9 mouse cellular contexts compared by ENCODE assay signal in genomic region chr9:121810081-121810821, GRCm38 (mm10). TPM values are rescaled to one million over a fixed set of nuclear protein-coding genes. Genes with fewer than 3 reads are reported as not detected.
DNase-seq lines count a peak whose midpoint lies in the region; ATAC-seq and TF ChIP-seq lines count a peak whose summit lies in the region.
"Had no signal": no experiment of that assay in that cellular context is flagged by ENCODE, and none has a peak within 500 bp of the region (broad histone marks: within the 10 kb centered on the region; RNA-seq: fewer than 3 reads in every experiment).

No protein-coding gene starts in this region.

- no peak overlapping the region for H3K9ac ChIP-seq in heart, embryonic 12.5 days
- 0 out of 2 replicates have a peak overlapping the region, but pooled peaks have one; percentile 13 for H3K9ac ChIP-seq in hindbrain, postnatal 0 days (replicated peaks; ENCODE audit: low read length)
- 0 out of 2 replicates have a peak overlapping the region, but pooled peaks have one; percentile 23 for H3K9ac ChIP-seq in stomach, postnatal 0 days (ENCODE audit: low read length)

- TF ChIP-seq EP300 in stomach, postnatal 0 days (optimal IDR thresholded peaks at IDR 0.05), result no peak

- no peak overlapping the region for H3K4me3 ChIP-seq in heart, embryonic 12.5 days
- no peak overlapping the region for H3K4me3 ChIP-seq in hindbrain, postnatal 0 days (ENCODE audit: low read length)
- no peak overlapping the region for H3K4me3 ChIP-seq in midbrain, embryonic 10.5 days
- H3K4me3 ChIP-seq in stomach, postnatal 0 days (ENCODE audit: low read depth, low read length), result no peak overlapping the region

- ATAC-seq in heart, embryonic 12.5 days (ENCODE audit: insufficient number of reproducible peaks, low FRiP score), result 0 out of 2 replicates have a peak, but pooled peaks have one; percentile 37
- ATAC-seq in hindbrain, postnatal 0 days, result peak; percentile 75
- no peak; the same call in 1 of the 2 replicates for ATAC-seq in stomach, postnatal 0 days (ENCODE audit: low FRiP score, low TSS enrichment)
- ATAC-seq in erythroblast, adult 5-6 weeks (replicated peaks; ENCODE audit: low FRiP score, poor library complexity, severe bottlenecking), result no peak

- H3K4me1 ChIP-seq in heart, embryonic 12.5 days (replicated peaks), result peaks cover 37% of the 10 kb centered on the region
- H3K4me1 ChIP-seq in hindbrain, postnatal 0 days (ENCODE audit: insufficient read depth, low read length), result peaks cover 16% of the 10 kb centered on the region
- H3K4me1 ChIP-seq in midbrain, embryonic 10.5 days, result peaks cover 39% of the 10 kb centered on the region
- H3K4me1 ChIP-seq in stomach, postnatal 0 days (replicated peaks; ENCODE audit: control insufficient read depth, insufficient read depth), result no peaks in the 10 kb centered on the region

- H3K27me3 ChIP-seq in heart, embryonic 12.5 days (replicated peaks), result no peaks in the 10 kb centered on the region
- H3K27me3 ChIP-seq in hindbrain, postnatal 0 days (ENCODE audit: insufficient read depth, low read length), result no peaks in the 10 kb centered on the region
- H3K27me3 ChIP-seq in midbrain, embryonic 10.5 days (ENCODE audit: low read depth, poor library complexity, severe bottlenecking), result no peaks in the 10 kb centered on the region
- H3K27me3 ChIP-seq in stomach, postnatal 0 days (ENCODE audit: control insufficient read depth, insufficient read depth, low read length), result no peaks in the 10 kb centered on the region

- WGBS in heart, embryonic 12.5 days, result 36% methylated on average over 15 of the region's 15 CpGs
- 11% methylated on average over 15 of the region's 15 CpGs for WGBS in hindbrain, postnatal 0 days
- WGBS in midbrain, embryonic 10.5 days, result 20% methylated on average over 15 of the region's 15 CpGs
- WGBS in stomach, postnatal 0 days, result 44% methylated on average over 14 of the region's 15 CpGs

- no peak overlapping the region; the same call in 1 of the 2 replicates for H3K4me2 ChIP-seq in heart, embryonic 12.5 days
- 0 out of 2 replicates have a peak overlapping the region, but pooled peaks have one; percentile 21 for H3K4me2 ChIP-seq in hindbrain, postnatal 0 days (ENCODE audit: low read depth, low read length)
- no peak overlapping the region for H3K4me2 ChIP-seq in stomach, postnatal 0 days (replicated peaks; ENCODE audit: low read depth)

- no peak; the same call in 1 of the 2 replicates for TF ChIP-seq CTCF in hindbrain, postnatal 0 days (IDR thresholded peaks at IDR 0.05; ENCODE audit: low read depth)
- TF ChIP-seq CTCF in stomach, postnatal 0 days (IDR thresholded peaks at IDR 0.05; ENCODE audit: low read depth), result no peak

- no peaks in the 10 kb centered on the region for H3K36me3 ChIP-seq in heart, embryonic 12.5 days
- no peaks in the 10 kb centered on the region for H3K36me3 ChIP-seq in hindbrain, postnatal 0 days (ENCODE audit: insufficient read depth, low read length)
- no peaks in the 10 kb centered on the region for H3K36me3 ChIP-seq in midbrain, embryonic 10.5 days
- H3K36me3 ChIP-seq in stomach, postnatal 0 days (ENCODE audit: control insufficient read depth, insufficient read depth, low read length), result no peaks in the 10 kb centered on the region

- no peaks in the 10 kb centered on the region for H3K9me3 ChIP-seq in heart, embryonic 12.5 days (replicated peaks)
- H3K9me3 ChIP-seq in hindbrain, postnatal 0 days (ENCODE audit: low read length), result no peaks in the 10 kb centered on the region
- H3K9me3 ChIP-seq in midbrain, embryonic 10.5 days (replicated peaks), result no peaks in the 10 kb centered on the region
- H3K9me3 ChIP-seq in stomach, postnatal 0 days (ENCODE audit: control insufficient read depth, low read length), result no peaks in the 10 kb centered on the region

- DNase-seq in heart, adult 8-10 months (ENCODE audit: low spot score), result no peak
- DNase-seq in cerebellum, postnatal 36 days, result peak; percentile 39 to 43
- DNase-seq in hindbrain, postnatal 0 days (ENCODE audit: low spot score), result peak; percentile 78
- no peak for DNase-seq in midbrain, embryonic 10.5 days (ENCODE audit: low spot score)
- DNase-seq in stomach, postnatal 0 days (ENCODE audit: low spot score), result no peak
- DNase-seq in spleen, postnatal 4 days (ENCODE audit: low spot score in 2 of 2), result no peak

- H3K27ac ChIP-seq in heart, embryonic 12.5 days (ENCODE audit: poor library complexity, severe bottlenecking), result no peak overlapping the region
- peak overlapping the region; percentile 54; the same call in 1 of the 2 replicates for H3K27ac ChIP-seq in hindbrain, postnatal 0 days
- peak overlapping the region; percentile 68 for H3K27ac ChIP-seq in midbrain, embryonic 10.5 days (replicated peaks)
- no peak overlapping the region for H3K27ac ChIP-seq in stomach, postnatal 0 days (replicated peaks)

RNA-seq across cellular contexts. Expression of gene Hhatl, which starts 17.9 kb away (rescaled TPM):
- 5.3 and 5.7 TPM in 2 replicates for polyA plus RNA-seq in heart, embryonic 12.5 days (2016; fragmentation: Nextera tagmentation; extraction: Ambion mirVana)
- 100 to 1,000 TPM; 100 to 119 (median 118) TPM for total RNA-seq in heart, adult 8-10 months (2022)
- total RNA-seq in hindbrain, postnatal 0 days (2014; rRNA removed), result 1.2 and 1.8 TPM in 2 replicates
- 0.78 and 0.85 TPM in 2 replicates for polyA plus RNA-seq in hindbrain, postnatal 0 days (2015; fragmentation: Nextera tagmentation; extraction: Ambion mirVana)
- polyA plus RNA-seq in midbrain, embryonic 10.5 days (2016; fragmentation: Nextera tagmentation; extraction: Ambion mirVana), result not detected in 2 replicates
- polyA plus RNA-seq in stomach, postnatal 0 days (2015; fragmentation: Nextera tagmentation; extraction: Ambion mirVana), result 1.5 and 2.0 TPM in 2 replicates
- not detected in 2 replicates for total RNA-seq in erythroblast, adult 5-6 weeks (2015; ENCODE audit: low replicate concordance)
- not detected in 2 replicates for total RNA-seq in erythroblast, adult 5-6 weeks (2017; ENCODE audit: low replicate concordance)
- total RNA-seq: CH12.LX had no signal

RNA-seq across cellular contexts. Expression of gene Ccdc13, which starts 29.0 kb away (rescaled TPM):
- 0.08 TPM in 1 of 2 replicates, not detected in the other for polyA plus RNA-seq in heart, embryonic 12.5 days (2016; fragmentation: Nextera tagmentation; extraction: Ambion mirVana)
- total RNA-seq in heart, adult 8-10 months (2022), result under 1 TPM in 2 of 4 experiments, not detected in 2; 0.12 to 0.27 TPM
- 3.7 and 5.6 TPM in 2 replicates for total RNA-seq in hindbrain, postnatal 0 days (2014; rRNA removed)
- 3.3 and 4.0 TPM in 2 replicates for polyA plus RNA-seq in hindbrain, postnatal 0 days (2015; fragmentation: Nextera tagmentation; extraction: Ambion mirVana)
- 2.4 and 2.9 TPM in 2 replicates for polyA plus RNA-seq in midbrain, embryonic 10.5 days (2016; fragmentation: Nextera tagmentation; extraction: Ambion mirVana)
- polyA plus RNA-seq in stomach, postnatal 0 days (2015; fragmentation: Nextera tagmentation; extraction: Ambion mirVana), result 0.16 and 0.19 TPM in 2 replicates
- 1.3 TPM in 1 of 2 replicates, not detected in the other for total RNA-seq in erythroblast, adult 5-6 weeks (2015; ENCODE audit: low replicate concordance)
- total RNA-seq in erythroblast, adult 5-6 weeks (2017; ENCODE audit: low replicate concordance), result not detected in 2 replicates

RNA-seq across cellular contexts. Expression of gene Klhl40, which starts 32.8 kb away (rescaled TPM):
- 0.73 and 1.1 TPM in 2 replicates for polyA plus RNA-seq in heart, embryonic 12.5 days (2016; fragmentation: Nextera tagmentation; extraction: Ambion mirVana)
- 10 to 100 TPM; 17.9 to 23.6 (median 20.0) TPM for total RNA-seq in heart, adult 8-10 months (2022)
- total RNA-seq in hindbrain, postnatal 0 days (2014; rRNA removed), result 2.1 and 4.1 TPM in 2 replicates
- polyA plus RNA-seq in hindbrain, postnatal 0 days (2015; fragmentation: Nextera tagmentation; extraction: Ambion mirVana), result 2.3 and 2.4 TPM in 2 replicates
- polyA plus RNA-seq in midbrain, embryonic 10.5 days (2016; fragmentation: Nextera tagmentation; extraction: Ambion mirVana), result 0.15 and 0.16 TPM in 2 replicates
- polyA plus RNA-seq in stomach, postnatal 0 days (2015; fragmentation: Nextera tagmentation; extraction: Ambion mirVana), result 0.42 and 0.46 TPM in 2 replicates
- not detected in 2 replicates for total RNA-seq in erythroblast, adult 5-6 weeks (2015; ENCODE audit: low replicate concordance)
- not detected in 2 replicates for total RNA-seq in erythroblast, adult 5-6 weeks (2017; ENCODE audit: low replicate concordance)
- total RNA-seq: CH12.LX had no signal

RNA-seq across cellular contexts. Expression of gene Higd1a, which starts 47.9 kb away (rescaled TPM):
- 237 and 257 TPM in 2 replicates for polyA plus RNA-seq in heart, embryonic 12.5 days (2016; fragmentation: Nextera tagmentation; extraction: Ambion mirVana)
- 100 to 1,000 TPM; 186 to 221 (median 198) TPM for total RNA-seq in heart, adult 8-10 months (2022)
- 27.2 and 36.9 TPM in 2 replicates for total RNA-seq in hindbrain, postnatal 0 days (2014; rRNA removed)
- 191 and 197 TPM in 2 replicates for polyA plus RNA-seq in hindbrain, postnatal 0 days (2015; fragmentation: Nextera tagmentation; extraction: Ambion mirVana)
- polyA plus RNA-seq in midbrain, embryonic 10.5 days (2016; fragmentation: Nextera tagmentation; extraction: Ambion mirVana), result 207 and 245 TPM in 2 replicates
- 631 and 679 TPM in 2 replicates for polyA plus RNA-seq in stomach, postnatal 0 days (2015; fragmentation: Nextera tagmentation; extraction: Ambion mirVana)
- total RNA-seq in erythroblast, adult 5-6 weeks (2015; ENCODE audit: low replicate concordance), result 8.8 and 12.5 TPM in 2 replicates
- total RNA-seq in erythroblast, adult 5-6 weeks (2017; ENCODE audit: low replicate concordance), result 2.3 and 9.5 TPM in 2 replicates

RNA-seq across cellular contexts. Expression of gene Zfp651, which starts 51.1 kb away (rescaled TPM):
- polyA plus RNA-seq in heart, embryonic 12.5 days (2016; fragmentation: Nextera tagmentation; extraction: Ambion mirVana), result 12.5 and 14.9 TPM in 2 replicates
- total RNA-seq in heart, adult 8-10 months (2022), result 100 to 1,000 TPM; 120 to 131 (median 129) TPM
- total RNA-seq in hindbrain, postnatal 0 days (2014; rRNA removed), result 62.3 and 70.1 TPM in 2 replicates
- 23.6 and 25.5 TPM in 2 replicates for polyA plus RNA-seq in hindbrain, postnatal 0 days (2015; fragmentation: Nextera tagmentation; extraction: Ambion mirVana)
- 4.8 and 6.6 TPM in 2 replicates for polyA plus RNA-seq in midbrain, embryonic 10.5 days (2016; fragmentation: Nextera tagmentation; extraction: Ambion mirVana)
- polyA plus RNA-seq in stomach, postnatal 0 days (2015; fragmentation: Nextera tagmentation; extraction: Ambion mirVana), result 8.0 and 10.5 TPM in 2 replicates
- 2.1 TPM in 1 of 2 replicates, not detected in the other for total RNA-seq in erythroblast, adult 5-6 weeks (2015; ENCODE audit: low replicate concordance)
- 0.42 and 0.43 TPM in 2 replicates for total RNA-seq in erythroblast, adult 5-6 weeks (2017; ENCODE audit: low replicate concordance)

Comparison
In these comparisons a context has a peak if more than half of its experiments do, and no peak if none do; other contexts are left out.
1. ATAC-seq: peak in heart, embryonic 12.5 days (single experiment) and hindbrain, postnatal 0 days (single experiment); none in stomach, postnatal 0 days (single experiment) and erythroblast, adult 5-6 weeks (single experiment).
2. H3K27ac ChIP-seq: peak in hindbrain, postnatal 0 days (single experiment) and midbrain, embryonic 10.5 days (single experiment); none in heart, embryonic 12.5 days (single experiment) and stomach, postnatal 0 days (single experiment).
3. DNase-seq: peak in cerebellum, postnatal 36 days (2 of 2) and hindbrain, postnatal 0 days (single experiment); none in heart, adult 8-10 months (single experiment), midbrain, embryonic 10.5 days (single experiment), stomach, postnatal 0 days (single experiment) and spleen, postnatal 4 days (0 of 2).